Mouse (Mus musculus): Measurements from ENCODE around the gene Mcrip1. TPM values are rescaled to one million over a fixed set of nuclear protein-coding genes. Genes with fewer than 3 reads are reported as not detected.

The Mcrip1 gene
- total and polyA plus RNA-seq, 2 experiments from 2014 or later, result 103 to 261 TPM

DNA sequence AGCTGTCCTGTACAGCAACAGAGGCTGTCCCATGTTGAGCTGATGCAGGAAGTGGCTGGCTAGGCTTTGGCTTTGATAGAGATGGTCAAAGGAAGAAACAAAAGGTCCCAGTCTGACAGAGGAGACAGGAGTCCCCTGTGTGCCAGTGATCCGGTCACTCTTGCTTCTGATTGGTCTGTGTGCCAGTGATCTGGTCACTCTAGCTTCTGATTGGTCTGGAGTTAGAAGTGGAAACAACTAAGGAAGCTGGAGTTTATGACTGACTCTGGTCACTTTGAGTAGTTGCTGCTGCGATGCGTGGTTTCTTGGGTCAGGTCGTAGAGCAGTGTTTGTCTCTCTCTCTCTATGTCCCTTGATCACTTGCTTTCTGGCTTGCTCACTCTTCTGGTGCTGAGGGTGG is 47.8 kb downstream of the Mcrip1 start:
- Histone ChIP-seq H3K4me3 (ENCODE audit: low read depth, low read length) (no peak overlapping the region), H3K4me1 (ENCODE audit: insufficient read depth) (no peaks in the 10 kb centered on the region), H3K9ac (no peak overlapping the region), H3K27ac (ENCODE audit: low read depth, low read length) (no peak overlapping the region), H3K4me2 (ENCODE audit: low read depth) (no peak overlapping the region), H3K27me3 (ENCODE audit: insufficient read depth, low read length) (no peaks in the 10 kb centered on the region), H3K9me3 (ENCODE audit: low read length) (no peaks in the 10 kb centered on the region), H3K36me3 (ENCODE audit: insufficient read depth) (peaks cover 20% of the 10 kb centered on the region; the same call in 1 of the 2 replicates)
- no peak for TF ChIP-seq CTCF (IDR thresholded peaks at IDR 0.05; ENCODE audit: low read depth)
- ATAC-seq (no peak), DNase-seq (no peak)
- 88% methylated on average over 4 of the region's 4 CpGs for WGBS

DNA sequence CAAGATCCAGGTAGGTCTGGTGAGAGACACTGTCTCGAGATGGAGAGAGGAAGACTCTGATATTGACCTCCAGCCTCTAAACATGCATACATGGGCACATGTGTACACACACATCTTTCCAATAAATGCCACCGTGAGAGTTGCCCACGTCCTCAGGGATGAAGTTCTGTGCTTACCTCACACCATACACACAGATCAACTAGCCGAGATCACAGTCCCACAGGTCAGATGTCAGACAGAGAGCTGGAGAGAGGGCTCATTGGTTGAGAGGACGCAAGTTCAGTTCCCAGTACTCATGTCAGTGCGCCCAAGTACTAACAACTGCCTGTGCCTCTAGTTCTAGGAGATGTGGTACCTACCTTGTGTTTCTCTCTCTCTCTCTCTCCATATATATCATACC is 48.5 kb downstream of the Mcrip1 start:
- no peak overlapping the region for H3K4me3 ChIP-seq (ENCODE audit: low read depth, low read length)
- H3K9me3 ChIP-seq (ENCODE audit: low read length), result no peaks in the 10 kb centered on the region
- DNase-seq (no peak), ATAC-seq (no peak)
- H3K27ac ChIP-seq (ENCODE audit: low read depth, low read length), result no peak overlapping the region
- no peak overlapping the region for H3K4me2 ChIP-seq (ENCODE audit: low read depth)
- 68% methylated on average over 6 of the region's 6 CpGs for WGBS
- TF ChIP-seq CTCF (IDR thresholded peaks at IDR 0.05; ENCODE audit: low read depth), result no peak
- H3K4me1 ChIP-seq (ENCODE audit: insufficient read depth), result no peaks in the 10 kb centered on the region
- H3K36me3 ChIP-seq (ENCODE audit: insufficient read depth), result peaks cover 26% of the 10 kb centered on the region; the same call in 1 of the 2 replicates
- no peaks in the 10 kb centered on the region for H3K27me3 ChIP-seq (ENCODE audit: insufficient read depth, low read length)
- H3K9ac ChIP-seq, result no peak overlapping the region

- no peak overlapping the region for H3K9ac ChIP-seq
- no peaks in the 10 kb centered on the region for H3K4me1 ChIP-seq (ENCODE audit: insufficient read depth)
- no peak overlapping the region for H3K4me3 ChIP-seq (ENCODE audit: low read depth, low read length)
- no peaks in the 10 kb centered on the region for H3K27me3 ChIP-seq (ENCODE audit: insufficient read depth, low read length)
- 24% methylated on average over 3 of the region's 3 CpGs for WGBS
- no peaks in the 10 kb centered on the region for H3K9me3 ChIP-seq (ENCODE audit: low read length)
- ATAC-seq (no peak), DNase-seq (no peak)
- no peak for TF ChIP-seq CTCF (IDR thresholded peaks at IDR 0.05; ENCODE audit: low read depth)
- peaks cover 33% of the 10 kb centered on the region for H3K36me3 ChIP-seq (ENCODE audit: insufficient read depth)
- no peak overlapping the region for H3K27ac ChIP-seq (ENCODE audit: low read depth, low read length)
- H3K4me2 ChIP-seq (ENCODE audit: low read depth), result no peak overlapping the region
Observed at GRCm38 (mm10) chr11:120500357-120500756, 49.2 kb downstream of the Mcrip1 start.

DNA sequence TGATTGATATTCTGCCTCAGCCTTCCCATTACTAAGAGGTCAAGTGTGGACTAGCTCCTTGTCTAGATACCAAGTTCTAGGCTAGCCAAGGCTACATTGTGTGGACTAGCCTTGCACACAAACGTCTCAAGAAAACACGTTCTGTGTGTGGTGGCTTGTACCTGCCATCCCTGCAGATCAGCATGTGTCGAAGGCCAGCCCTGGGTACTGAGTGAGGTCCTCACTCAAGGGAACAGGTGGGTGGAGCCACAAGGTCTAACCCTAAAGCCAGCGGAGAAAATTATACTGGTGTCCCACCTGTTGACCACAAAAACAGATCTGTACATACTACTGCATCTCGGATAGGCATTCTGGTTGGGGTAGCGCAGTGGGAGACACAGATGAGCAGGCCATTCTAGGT is 49.6 kb downstream of the Mcrip1 start:
- H3K27ac ChIP-seq (ENCODE audit: low read depth, low read length), result no peak overlapping the region
- DNase-seq (no peak), ATAC-seq (no peak)
- no peak overlapping the region for H3K4me2 ChIP-seq (ENCODE audit: low read depth)
- WGBS, result 83% methylated on average over 6 of the region's 6 CpGs
- H3K36me3 ChIP-seq (ENCODE audit: insufficient read depth), result peaks cover 37% of the 10 kb centered on the region
- no peak overlapping the region for H3K4me3 ChIP-seq (ENCODE audit: low read depth, low read length)
- no peaks in the 10 kb centered on the region for H3K4me1 ChIP-seq (ENCODE audit: insufficient read depth)
- no peak overlapping the region for H3K9ac ChIP-seq
- H3K27me3 ChIP-seq (ENCODE audit: insufficient read depth, low read length), result no peaks in the 10 kb centered on the region
- no peaks in the 10 kb centered on the region for H3K9me3 ChIP-seq (ENCODE audit: low read length)
- TF ChIP-seq CTCF (IDR thresholded peaks at IDR 0.05; ENCODE audit: low read depth), result no peak

GRCm38 (mm10) chr11:120498891-120499290 is 50.6 kb downstream of the Mcrip1 start:
- H3K9me3 ChIP-seq (ENCODE audit: low read length), result no peaks in the 10 kb centered on the region
- H3K4me3 ChIP-seq (ENCODE audit: low read depth, low read length), result no peak overlapping the region
- TF ChIP-seq CTCF (IDR thresholded peaks at IDR 0.05; ENCODE audit: low read depth), result no peak
- no peaks in the 10 kb centered on the region for H3K4me1 ChIP-seq (ENCODE audit: insufficient read depth)
- no peak overlapping the region for H3K4me2 ChIP-seq (ENCODE audit: low read depth)
- no peak overlapping the region for H3K9ac ChIP-seq
- 91% methylated on average over 5 of the region's 5 CpGs for WGBS
- H3K36me3 ChIP-seq (ENCODE audit: insufficient read depth), result peaks cover 44% of the 10 kb centered on the region
- ATAC-seq (no peak), DNase-seq (no peak)
- H3K27ac ChIP-seq (ENCODE audit: low read depth, low read length), result no peak overlapping the region
- H3K27me3 ChIP-seq (ENCODE audit: insufficient read depth, low read length), result no peaks in the 10 kb centered on the region

- no peak overlapping the region for H3K4me2 ChIP-seq (ENCODE audit: low read depth)
- DNase-seq (no peak), ATAC-seq (no peak)
- H3K4me1 ChIP-seq (ENCODE audit: insufficient read depth), result 0 out of 2 replicates have a peak, but pooled peaks cover 2% of the 10 kb centered on the region
- no peak overlapping the region for H3K9ac ChIP-seq
- 95% methylated on average over 12 of the region's 12 CpGs for WGBS
- H3K27ac ChIP-seq (ENCODE audit: low read depth, low read length), result no peak overlapping the region
- H3K27me3 ChIP-seq (ENCODE audit: insufficient read depth, low read length), result no peaks in the 10 kb centered on the region
- H3K9me3 ChIP-seq (ENCODE audit: low read length), result no peaks in the 10 kb centered on the region
- no peak for TF ChIP-seq CTCF (IDR thresholded peaks at IDR 0.05; ENCODE audit: low read depth)
- H3K4me3 ChIP-seq (ENCODE audit: low read depth, low read length), result no peak overlapping the region
- H3K36me3 ChIP-seq (ENCODE audit: insufficient read depth), result peaks cover 44% of the 10 kb centered on the region
Observed at GRCm38 (mm10) chr11:120498226-120498625, 51.3 kb downstream of the Mcrip1 start.

DNA sequence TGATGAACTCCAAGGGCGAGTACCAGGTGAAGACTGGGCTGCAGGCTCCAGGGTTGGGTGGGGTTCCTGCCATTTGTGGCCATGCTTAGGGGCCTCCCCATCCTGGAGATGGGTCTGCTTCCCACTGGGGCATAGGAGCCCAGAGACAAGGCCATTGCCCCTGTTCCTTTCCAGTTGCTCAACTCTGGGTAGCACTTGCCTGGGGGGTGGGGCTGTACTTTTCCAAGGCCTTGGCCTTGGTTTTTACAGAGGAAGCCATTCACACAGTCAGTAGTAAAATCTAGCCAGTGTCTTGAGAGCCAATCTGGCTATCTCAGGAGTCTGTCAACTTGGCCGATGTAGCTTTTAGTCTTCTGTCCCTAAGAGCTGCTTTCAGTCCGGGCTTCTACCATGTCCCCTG is 52.1 kb downstream of the Mcrip1 start:
- H3K27me3 ChIP-seq (ENCODE audit: insufficient read depth, low read length), result no peaks in the 10 kb centered on the region
- DNase-seq (no peak), ATAC-seq (no peak)
- H3K4me1 ChIP-seq (ENCODE audit: insufficient read depth), result 0 out of 2 replicates have a peak, but pooled peaks cover 7% of the 10 kb centered on the region
- no peak overlapping the region for H3K9ac ChIP-seq
- H3K36me3 ChIP-seq (ENCODE audit: insufficient read depth), result peaks cover 44% of the 10 kb centered on the region
- no peak overlapping the region for H3K27ac ChIP-seq (ENCODE audit: low read depth, low read length)
- H3K4me3 ChIP-seq (ENCODE audit: low read depth, low read length), result no peak overlapping the region
- WGBS, result 91% methylated on average over 3 of the region's 3 CpGs
- H3K4me2 ChIP-seq (ENCODE audit: low read depth), result no peak overlapping the region
- TF ChIP-seq CTCF (IDR thresholded peaks at IDR 0.05; ENCODE audit: low read depth), result no peak
- H3K9me3 ChIP-seq (ENCODE audit: low read length), result no peaks in the 10 kb centered on the region

GRCm38 (mm10) chr11:120493911-120494310 is 55.6 kb downstream of the Mcrip1 start:
- Histone ChIP-seq H3K4me1 (ENCODE audit: insufficient read depth) (peaks cover 17% of the 10 kb centered on the region), H3K9ac (no peak overlapping the region)

More at GRCm38 (mm10) chr11:120493911-120494310, 55.6 kb downstream of the Mcrip1 start:
- H3K9me3 ChIP-seq (ENCODE audit: low read length), result no peaks in the 10 kb centered on the region
- H3K27me3 ChIP-seq (ENCODE audit: insufficient read depth, low read length), result no peaks in the 10 kb centered on the region
- TF ChIP-seq CTCF (IDR thresholded peaks at IDR 0.05; ENCODE audit: low read depth), result no peak
- no peak for DNase-seq
- H3K4me2 ChIP-seq (ENCODE audit: low read depth), result no peak overlapping the region
- H3K36me3 ChIP-seq (ENCODE audit: insufficient read depth), result peaks cover 52% of the 10 kb centered on the region
- H3K4me3 ChIP-seq (ENCODE audit: low read depth, low read length), result no peak overlapping the region
- 85% methylated on average over 3 of the region's 3 CpGs for WGBS
- H3K27ac ChIP-seq (ENCODE audit: low read depth, low read length), result no peak overlapping the region
- ATAC-seq, result no peak

All from forebrain, postnatal 0 days (tissue).